Mouse (Mus musculus) forebrain, embryonic 13.5 days (tissue): ENCODE measurements at regions not wholly inside any gene's neighbourhood (a gene's known extent, or its start where the extent isn't known, plus 50 kb on each side); places are given as distances from the start of the nearest gene placed in this dataset.

Experiments
- ATAC-seq: fragments of 200-750 bp; cut with Nextera tagmentation; 2 replicates; pipeline ENCODE4 v1.8.0; 2017
- H3K27ac ChIP-seq: fragments of 300-500 bp; sonication (generic); 2 replicates; pipeline ENCODE4 v1.5.1; 2015; ENCODE audit warnings: inconsistent platforms, mild to moderate bottlenecking, moderate library complexity
- H3K27me3 ChIP-seq: fragments of 300-500 bp; sonication (generic); 2 replicates; pipeline ENCODE4 v1.6.1; 2015; ENCODE audit warnings: mild to moderate bottlenecking, inconsistent platforms
- H3K36me3 ChIP-seq: fragments of 300-500 bp; sonication (generic); 2 replicates; pipeline ENCODE4 v1.6.1; 2015; ENCODE audit warnings: mild to moderate bottlenecking, inconsistent platforms; ENCODE audit not compliant: poor library complexity, severe bottlenecking
- H3K4me1 ChIP-seq: fragments of 300-500 bp; sonication (generic); 2 replicates; pipeline ENCODE4 v1.6.1; 2015; ENCODE audit warnings: inconsistent platforms
- H3K4me2 ChIP-seq: fragments of 300-500 bp; sonication (generic); 2 replicates; pipeline ENCODE4 v1.6.1; 2015; ENCODE audit warnings: inconsistent platforms, mild to moderate bottlenecking, moderate library complexity
- H3K4me3 ChIP-seq: fragments of 300-500 bp; sonication (generic); 2 replicates; pipeline ENCODE4 v1.5.1; 2015; ENCODE audit warnings: mild to moderate bottlenecking, inconsistent platforms
- H3K9ac ChIP-seq: fragments of 300-500 bp; sonication (generic); 2 replicates; pipeline ENCODE4 v1.6.1; 2015; ENCODE audit warnings: mild to moderate bottlenecking, inconsistent platforms
- H3K9me3 ChIP-seq: fragments of 300-500 bp; sonication (generic); replicated peaks from 2 replicates; pipeline ENCODE4 v1.6.1; 2016; ENCODE audit warnings: inconsistent platforms
- WGBS: fragments of 180-500 bp; shearing (Covaris S2); methylation state at CpG from one replicate; pipeline ENCODE4 v1.1.7; 2015; 5-methylcytosine and 5-hydroxymethylcytosine counted together

DNA sequence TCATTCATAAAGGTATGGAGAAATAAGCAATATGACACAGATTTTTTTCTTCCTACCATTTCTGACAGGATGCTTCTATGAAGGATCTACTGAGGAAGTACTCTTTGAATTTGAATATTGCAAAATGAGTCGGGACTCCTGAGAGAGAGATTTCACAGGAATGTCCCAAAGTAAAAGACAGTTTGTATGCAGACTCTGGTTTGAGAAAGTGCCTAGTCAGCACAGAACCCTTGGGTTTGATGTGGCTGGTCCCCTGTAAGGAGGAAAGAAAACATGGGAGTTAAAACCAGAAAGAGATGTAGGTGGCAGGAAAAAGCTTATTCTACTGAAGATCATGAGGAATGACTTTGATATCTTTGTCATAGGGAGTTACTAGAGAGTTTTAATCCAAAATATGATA, 405.6 kb upstream of the Klf4 start:
- H3K4me3 ChIP-seq, result no peak overlapping the region
- H3K36me3 ChIP-seq, result no peaks in the 10 kb centered on the region
- no peak overlapping the region for H3K9ac ChIP-seq
- peaks cover 4% of the 10 kb centered on the region; the same call in 1 of the 2 replicates for H3K4me1 ChIP-seq
- ATAC-seq, result no peak
- no peaks in the 10 kb centered on the region for H3K27me3 ChIP-seq
- 92% methylated on average over 1 of the region's 1 CpGs for WGBS
- no peak overlapping the region for H3K27ac ChIP-seq
- H3K9me3 ChIP-seq, result no peaks in the 10 kb centered on the region
- no peak overlapping the region for H3K4me2 ChIP-seq

DNA sequence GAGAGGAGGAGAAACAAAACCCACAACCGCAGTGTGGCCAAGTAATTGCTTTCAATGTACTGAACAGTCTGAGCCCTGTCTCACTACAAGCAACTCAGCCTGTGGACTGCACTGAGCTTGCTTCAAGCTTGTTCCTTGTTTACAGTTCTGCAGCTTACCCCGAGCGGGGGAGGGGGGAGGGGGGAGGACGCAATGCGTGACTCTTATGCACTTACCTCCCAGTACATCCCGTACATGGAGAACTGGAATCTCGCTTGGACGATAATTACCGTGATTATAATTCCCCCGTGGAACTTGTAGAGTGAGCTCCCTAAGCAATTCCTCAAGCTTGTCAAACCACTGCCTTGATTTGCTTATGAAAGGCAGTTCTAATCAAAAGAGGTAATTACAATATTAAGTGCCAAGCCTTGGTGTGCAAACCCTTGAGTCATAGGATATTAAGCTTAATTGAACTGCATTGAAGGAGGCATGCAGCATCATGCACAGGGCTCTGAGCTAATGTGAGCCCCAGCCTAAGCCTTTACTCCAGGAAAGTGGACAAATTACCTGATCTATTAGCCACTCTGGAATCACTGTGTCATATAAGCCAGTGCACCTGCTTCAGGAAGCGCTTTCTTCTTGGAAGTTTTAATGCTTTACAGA, 397.0 kb upstream of the Klf4 start:
- ATAC-seq, result peak; percentile 96
- peak overlapping the region; percentile 21 for H3K4me3 ChIP-seq
- H3K9me3 ChIP-seq, result no peaks in the 10 kb centered on the region
- peaks cover 23% of the 10 kb centered on the region for H3K4me1 ChIP-seq
- peak overlapping the region; percentile 75 for H3K27ac ChIP-seq
- no peaks in the 10 kb centered on the region for H3K27me3 ChIP-seq
- peak overlapping the region; percentile 50 for H3K4me2 ChIP-seq
- no peaks in the 10 kb centered on the region for H3K36me3 ChIP-seq
- H3K9ac ChIP-seq, result peak overlapping the region; percentile 22; the same call in 1 of the 2 replicates
- 21% methylated on average over 11 of the region's 11 CpGs for WGBS

GRCm38 (mm10) chr4:55928670-55929069, 396.4 kb upstream of the Klf4 start:
- Histone ChIP-seq H3K4me3 (0 out of 2 replicates have a peak overlapping the region, but pooled peaks have one; percentile 21), H3K9me3 (no peaks in the 10 kb centered on the region), H3K27me3 (no peaks in the 10 kb centered on the region), H3K4me1 (peaks cover 23% of the 10 kb centered on the region), H3K9ac (peak overlapping the region; percentile 22; the same call in 1 of the 2 replicates), H3K36me3 (no peaks in the 10 kb centered on the region), H3K27ac (peak overlapping the region; percentile 75), H3K4me2 (peak overlapping the region; percentile 50)
- WGBS, result 28% methylated on average over 11 of the region's 11 CpGs
- peak; percentile 36 for ATAC-seq

DNA sequence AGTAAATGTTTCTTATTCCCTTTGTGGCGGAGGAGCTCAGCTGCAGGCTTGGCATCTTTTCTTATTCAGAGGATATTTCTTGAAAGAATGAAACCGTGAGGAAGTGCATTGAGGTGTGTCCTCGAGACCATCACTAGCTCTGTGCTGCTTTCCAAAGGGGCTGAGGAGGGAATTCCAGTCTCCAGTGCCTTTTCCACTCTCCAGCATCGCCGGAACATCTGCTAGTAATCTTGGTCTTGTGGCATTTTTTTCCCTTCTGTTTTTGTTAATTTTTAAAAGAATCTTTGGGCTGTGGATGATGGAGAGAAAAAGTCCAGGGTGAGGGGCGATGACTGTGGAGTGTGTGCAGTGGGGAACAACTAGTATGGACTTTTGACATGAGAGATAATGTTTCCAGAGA, 395.9 kb upstream of the Klf4 start:
- H3K9ac ChIP-seq, result 0 out of 2 replicates have a peak overlapping the region, but pooled peaks have one; percentile 22
- WGBS, result 71% methylated on average over 6 of the region's 6 CpGs
- H3K27ac ChIP-seq, result peak overlapping the region; percentile 75
- H3K4me2 ChIP-seq, result peak overlapping the region; percentile 50
- ATAC-seq, result no peak
- no peaks in the 10 kb centered on the region for H3K9me3 ChIP-seq
- H3K4me3 ChIP-seq, result no peak overlapping the region
- H3K36me3 ChIP-seq, result no peaks in the 10 kb centered on the region
- peaks cover 23% of the 10 kb centered on the region for H3K4me1 ChIP-seq
- no peaks in the 10 kb centered on the region for H3K27me3 ChIP-seq

DNA sequence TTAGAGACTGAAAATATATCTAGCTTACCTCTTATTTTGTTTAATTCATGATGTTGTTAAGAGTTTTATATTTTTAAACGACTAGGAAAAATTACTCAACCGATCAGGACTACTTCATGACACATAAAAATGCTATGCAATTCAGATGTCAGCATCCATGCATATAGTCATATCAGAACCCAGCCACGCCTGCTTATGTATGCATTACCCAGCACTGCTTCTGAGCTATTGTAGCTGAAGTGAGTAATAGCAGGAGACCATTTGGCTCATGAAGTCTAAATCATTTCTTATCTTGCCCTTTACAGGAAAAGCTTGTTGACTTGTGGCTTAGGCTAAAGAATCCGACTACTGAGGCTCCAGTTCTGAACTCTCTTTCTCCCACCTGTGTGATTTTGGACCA, 395.1 kb upstream of the Klf4 start:
- H3K27me3 ChIP-seq, result no peaks in the 10 kb centered on the region
- WGBS, result 96% methylated on average over 4 of the region's 4 CpGs
- H3K9ac ChIP-seq, result no peak overlapping the region
- peaks cover 23% of the 10 kb centered on the region for H3K4me1 ChIP-seq
- no peak overlapping the region for H3K4me3 ChIP-seq
- no peak for ATAC-seq
- H3K36me3 ChIP-seq, result no peaks in the 10 kb centered on the region
- H3K4me2 ChIP-seq, result no peak overlapping the region
- H3K9me3 ChIP-seq, result no peaks in the 10 kb centered on the region
- no peak overlapping the region for H3K27ac ChIP-seq

DNA sequence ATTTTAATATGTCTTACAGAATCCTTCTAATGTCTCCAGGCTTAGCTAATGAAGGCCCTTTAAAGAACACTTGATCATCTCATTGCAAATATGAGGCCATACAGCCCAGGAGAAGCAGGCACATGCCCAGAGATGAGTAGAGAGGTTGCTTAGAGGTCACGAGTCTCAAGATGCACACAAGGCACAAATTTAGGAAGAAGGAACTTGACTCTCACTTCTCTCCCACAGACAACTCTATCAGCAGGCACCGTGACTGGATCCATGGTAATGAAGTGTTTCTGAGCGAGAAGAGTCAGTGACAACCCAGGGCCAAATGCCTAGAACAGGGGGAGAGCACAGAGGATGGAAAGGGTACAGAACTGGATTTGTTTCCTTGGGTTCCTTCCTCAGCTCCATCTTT, 392.7 kb upstream of the Klf4 start:
- Histone ChIP-seq H3K4me1 (peaks cover 23% of the 10 kb centered on the region), H3K9ac (no peak overlapping the region), H3K4me2 (no peak overlapping the region), H3K36me3 (no peaks in the 10 kb centered on the region), H3K27me3 (no peaks in the 10 kb centered on the region), H3K9me3 (no peaks in the 10 kb centered on the region), H3K4me3 (no peak overlapping the region), H3K27ac (no peak overlapping the region)
- no peak for ATAC-seq
- 84% methylated on average over 3 of the region's 3 CpGs for WGBS

DNA sequence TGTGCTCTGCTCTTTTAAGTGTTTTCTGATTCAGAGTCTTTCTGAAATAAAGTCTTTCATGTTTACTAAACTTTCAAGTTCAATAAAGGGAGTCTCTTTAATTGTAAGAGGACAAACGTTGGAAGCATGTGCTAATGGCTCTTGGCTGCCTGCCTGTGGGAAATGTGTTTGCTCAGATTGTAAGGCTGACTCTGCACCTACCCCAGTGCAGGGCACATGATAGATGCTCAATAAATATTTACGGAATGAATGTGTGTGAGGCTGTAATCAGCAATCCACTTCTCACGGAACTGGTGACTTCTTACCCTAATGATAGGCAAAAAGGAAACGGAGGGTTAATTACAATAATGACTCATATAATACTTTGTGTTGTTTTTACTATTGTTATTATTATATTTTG, 389.0 kb upstream of the Klf4 start:
- Histone ChIP-seq H3K4me3 (no peak overlapping the region), H3K9me3 (no peaks in the 10 kb centered on the region), H3K9ac (no peak overlapping the region), H3K36me3 (no peaks in the 10 kb centered on the region), H3K4me1 (0 out of 2 replicates have a peak, but pooled peaks cover 3% of the 10 kb centered on the region), H3K27ac (no peak overlapping the region), H3K4me2 (no peak overlapping the region), H3K27me3 (no peaks in the 10 kb centered on the region)
- WGBS, result 68% methylated on average over 4 of the region's 4 CpGs
- no peak for ATAC-seq

DNA sequence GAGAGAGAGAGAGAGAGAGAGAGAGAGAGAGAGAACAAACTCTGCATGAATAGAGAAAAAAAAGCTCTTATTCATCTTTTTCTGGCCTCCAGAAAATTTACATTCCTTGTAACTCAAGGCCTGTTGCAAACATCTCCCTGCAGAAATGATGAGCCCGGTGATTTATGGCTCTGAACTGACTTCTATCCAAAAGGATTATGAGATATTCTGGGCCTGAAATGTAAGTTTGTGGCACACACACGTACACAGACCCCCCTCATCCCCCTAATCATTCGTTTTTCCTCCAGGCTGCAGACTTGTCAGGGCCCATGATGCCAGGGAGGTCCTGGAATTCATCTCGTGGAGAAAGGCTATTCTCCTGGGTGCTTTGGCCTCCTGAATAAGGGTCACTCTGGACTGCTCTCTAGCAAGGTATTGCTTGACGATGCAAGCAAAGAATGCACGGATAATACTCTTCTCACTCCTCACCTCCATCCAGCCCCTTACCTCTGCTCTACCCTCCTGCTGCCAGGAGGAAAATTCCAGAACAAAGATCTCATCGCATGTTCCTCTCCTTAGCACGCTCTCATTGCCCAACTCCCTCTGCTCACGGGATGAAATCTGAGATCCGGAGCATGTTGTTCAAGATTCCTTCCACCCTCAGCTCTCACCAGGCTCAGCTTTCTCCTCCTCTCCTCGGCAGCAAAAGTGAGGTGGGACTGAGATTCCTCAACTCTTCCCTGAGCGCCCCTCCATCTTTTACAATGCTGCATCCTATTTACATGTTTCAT, 362.0 kb upstream of the Klf4 start:
- Histone ChIP-seq H3K27me3 (no peaks in the 10 kb centered on the region), H3K4me2 (no peak overlapping the region), H3K4me1 (no peaks in the 10 kb centered on the region), H3K9me3 (no peaks in the 10 kb centered on the region), H3K4me3 (no peak overlapping the region), H3K36me3 (no peaks in the 10 kb centered on the region), H3K9ac (no peak overlapping the region), H3K27ac (no peak overlapping the region)
- WGBS, result 77% methylated on average over 12 of the region's 12 CpGs
- ATAC-seq, result no peak

GRCm38 (mm10) chr4:55891656-55892055, 359.4 kb upstream of the Klf4 start:
- Histone ChIP-seq H3K36me3 (no peaks in the 10 kb centered on the region), H3K4me3 (no peak overlapping the region), H3K27ac (no peak overlapping the region), H3K4me1 (no peaks in the 10 kb centered on the region), H3K27me3 (no peaks in the 10 kb centered on the region), H3K4me2 (no peak overlapping the region), H3K9me3 (no peaks in the 10 kb centered on the region), H3K9ac (no peak overlapping the region)
- WGBS, result 95% methylated on average over 10 of the region's 10 CpGs
- no peak for ATAC-seq

- 83% methylated on average over 6 of the region's 6 CpGs for WGBS
- Histone ChIP-seq H3K9ac (no peak overlapping the region), H3K36me3 (no peaks in the 10 kb centered on the region), H3K9me3 (no peaks in the 10 kb centered on the region), H3K4me2 (no peak overlapping the region), H3K27me3 (no peaks in the 10 kb centered on the region), H3K27ac (no peak overlapping the region), H3K4me1 (no peaks in the 10 kb centered on the region), H3K4me3 (no peak overlapping the region)
- no peak for ATAC-seq
These were observed 355.3 kb upstream of the Klf4 start for GRCm38 (mm10) chr4:55887581-55887980.

DNA sequence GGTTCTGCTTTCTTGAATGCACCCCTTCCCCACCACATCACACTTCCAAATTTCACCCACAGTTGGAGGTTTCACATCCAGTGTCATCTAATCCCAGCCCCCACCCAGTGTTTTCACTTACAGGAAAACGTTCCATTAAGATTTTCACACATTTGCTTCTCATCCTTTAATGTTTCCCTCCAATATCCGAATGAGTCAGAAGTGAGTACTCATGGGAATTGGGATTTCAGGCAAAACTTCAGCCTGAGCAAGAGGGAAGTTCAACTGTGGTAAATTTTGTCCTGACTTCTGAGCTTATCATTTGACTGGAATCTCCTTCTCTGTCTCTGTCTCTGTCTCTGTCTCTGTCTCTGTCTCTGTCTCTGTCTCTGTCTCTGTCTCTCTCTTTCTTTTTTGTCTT, 350.3 kb upstream of the Klf4 start:
- ATAC-seq, result no peak
- Histone ChIP-seq H3K4me1 (no peaks in the 10 kb centered on the region), H3K4me2 (no peak overlapping the region), H3K27ac (no peak overlapping the region), H3K9ac (no peak overlapping the region), H3K36me3 (no peaks in the 10 kb centered on the region), H3K9me3 (no peaks in the 10 kb centered on the region), H3K27me3 (no peaks in the 10 kb centered on the region), H3K4me3 (no peak overlapping the region)
- 62% methylated on average over 2 of the region's 2 CpGs for WGBS

GRCm38 (mm10) chr4:55875304-55875703, 343.0 kb upstream of the Klf4 start:
- no peaks in the 10 kb centered on the region for H3K36me3 ChIP-seq
- no peak overlapping the region for H3K4me2 ChIP-seq
- H3K27me3 ChIP-seq, result no peaks in the 10 kb centered on the region
- no peaks in the 10 kb centered on the region for H3K9me3 ChIP-seq
- H3K4me1 ChIP-seq, result no peaks in the 10 kb centered on the region
- no peak overlapping the region for H3K4me3 ChIP-seq
- H3K27ac ChIP-seq, result no peak overlapping the region
- peak; percentile 62; the same call in 1 of the 2 replicates for ATAC-seq
- H3K9ac ChIP-seq, result no peak overlapping the region
- WGBS, result 90% methylated on average over 12 of the region's 12 CpGs
